Mouse (Mus musculus) spleen, adult 2 months (tissue): ENCODE results near the gene Fgf10. TPM values are rescaled to one million over a fixed set of nuclear protein-coding genes. Genes with fewer than 3 reads are reported as not detected.

Source experiments
- DNase-seq, 2 experiments: peaks; one replicate each; pipeline versions ENCODE4 v3.0.0 to v3.0.0-alpha.2; 2012 to 2021; ENCODE audit warnings: low spot score in 2 of 2, low read depth in 1 of 2
- H3K27ac ChIP-seq: fragments of 200-500 bp; 2 replicates; pipeline ENCODE4 v1.5.1; 2012; ENCODE audit warnings: low read length, inconsistent platforms; ENCODE audit not compliant: insufficient read depth
- H3K27me3 ChIP-seq: fragments of 200-500 bp; 2 replicates; pipeline ENCODE4 v1.6.1; 2012; ENCODE audit warnings: mild to moderate bottlenecking, moderate library complexity, low read length, inconsistent platforms; ENCODE audit not compliant: control insufficient read depth, insufficient read depth
- H3K36me3 ChIP-seq: fragments of 200-500 bp; 2 replicates; pipeline ENCODE4 v1.6.1; 2012; ENCODE audit warnings: mild to moderate bottlenecking, low read length, inconsistent platforms; ENCODE audit not compliant: control insufficient read depth, insufficient read depth
- H3K4me1 ChIP-seq: fragments of 200-500 bp; 2 replicates; pipeline ENCODE4 v1.6.1; 2011; ENCODE audit warnings: inconsistent platforms; ENCODE audit not compliant: control insufficient read depth, insufficient read depth, insufficient read length
- H3K4me3 ChIP-seq: fragments of 200-500 bp; 2 replicates; pipeline ENCODE4 v1.5.1; 2011; ENCODE audit warnings: mild to moderate bottlenecking, inconsistent platforms; ENCODE audit not compliant: insufficient read depth, insufficient read length; ENCODE audit errors: extremely low read depth
- CTCF ChIP-seq: fragments of 200-500 bp; IDR thresholded peaks from 2 replicates; pipeline ENCODE4 v1.5.1; 2011; ENCODE audit warnings: mild to moderate bottlenecking, inconsistent platforms; ENCODE audit not compliant: insufficient read depth, insufficient read length, insufficient replicate concordance; ENCODE audit errors: extremely low read depth
- POLR2A ChIP-seq: fragments of 200-500 bp; IDR thresholded peaks from 2 replicates; pipeline ENCODE4 v1.6.1; 2011; ENCODE audit warnings: low read depth, low read length, inconsistent platforms
- WGBS: fragments of 180-500 bp; shearing (Covaris S2); methylation state at CpG from one replicate; pipeline ENCODE4 v1.1.7; 2018; 5-methylcytosine and 5-hydroxymethylcytosine counted together
- polyA plus RNA-seq: library from polyadenylated mRNA; depleted of rRNA; stranded (reverse); fragments of >200 nt; gene quantifications from 2 replicates; pipeline ENCODE4 v1.2.3, GENCODE M21; 2012

Fgf10 gene
- polyA plus RNA-seq, 1 experiment: not detected

GRCm38 (mm10) chr13:118703727-118704126, 34.1 kb downstream of the Fgf10 start:
- no peaks in the 10 kb centered on the region for H3K36me3 ChIP-seq
- H3K4me3 ChIP-seq: no peak overlapping the region
- DNase-seq: no peak
- H3K27ac ChIP-seq: no peak overlapping the region
- H3K27me3 ChIP-seq: no peaks in the 10 kb centered on the region
- H3K4me1 ChIP-seq: no peaks in the 10 kb centered on the region
- no peak for TF ChIP-seq POLR2A
- TF ChIP-seq CTCF: no peak

- H3K4me1 ChIP-seq: no peaks in the 10 kb centered on the region
- WGBS: 89% methylated on average over 3 of the region's 3 CpGs
- no peaks in the 10 kb centered on the region for H3K27me3 ChIP-seq
- no peak overlapping the region for H3K27ac ChIP-seq
- no peaks in the 10 kb centered on the region for H3K36me3 ChIP-seq
- H3K4me3 ChIP-seq: no peak overlapping the region
- DNase-seq: no peak
- no peak for TF ChIP-seq POLR2A
- no peak for TF ChIP-seq CTCF
These were observed 36.1 kb downstream of the Fgf10 start for GRCm38 (mm10) chr13:118705716-118706115.

GRCm38 (mm10) chr13:118709912-118710311, 40.3 kb downstream of the Fgf10 start:
- Histone ChIP-seq H3K27me3 (0 out of 2 replicates have a peak, but pooled peaks cover 2% of the 10 kb centered on the region), H3K4me3 (no peak overlapping the region), H3K4me1 (no peaks in the 10 kb centered on the region), H3K27ac (no peak overlapping the region), H3K36me3 (no peaks in the 10 kb centered on the region)
- TF ChIP-seq POLR2A (no peak), CTCF (no peak)
- DNase-seq: no peak
- 90% methylated on average over 1 of the region's 1 CpGs for WGBS

- H3K4me3 ChIP-seq: no peak overlapping the region
- H3K4me1 ChIP-seq: no peaks in the 10 kb centered on the region
- 5% methylated on average over 14 of the region's 14 CpGs for WGBS
- no peak for TF ChIP-seq POLR2A
- TF ChIP-seq CTCF: no peak
- no peak for DNase-seq
- H3K27me3 ChIP-seq: 0 out of 2 replicates have a peak, but pooled peaks cover 2% of the 10 kb centered on the region
- no peak overlapping the region for H3K27ac ChIP-seq
- H3K36me3 ChIP-seq: no peaks in the 10 kb centered on the region
These were observed 44.1 kb downstream of the Fgf10 start for GRCm38 (mm10) chr13:118713626-118714150.

GRCm38 (mm10) chr13:118714284-118715065, 44.9 kb downstream of the Fgf10 start:
- TF ChIP-seq POLR2A (no peak), CTCF (no peak)
- H3K4me3 ChIP-seq: no peak overlapping the region
- 5% methylated on average over 36 of the region's 36 CpGs for WGBS
- H3K4me1 ChIP-seq: no peaks in the 10 kb centered on the region
- H3K27me3 ChIP-seq: 0 out of 2 replicates have a peak, but pooled peaks cover 2% of the 10 kb centered on the region
- H3K36me3 ChIP-seq: no peaks in the 10 kb centered on the region
- H3K27ac ChIP-seq: no peak overlapping the region
- DNase-seq: no peak

GRCm38 (mm10) chr13:118715066-118716018, 45.8 kb downstream of the Fgf10 start:
- WGBS: 4% methylated on average over 31 of the region's 31 CpGs
- no peak overlapping the region for H3K4me3 ChIP-seq
- TF ChIP-seq POLR2A (no peak), CTCF (no peak)
- H3K27me3 ChIP-seq: 0 out of 2 replicates have a peak, but pooled peaks cover 2% of the 10 kb centered on the region
- no peak for DNase-seq
- no peaks in the 10 kb centered on the region for H3K4me1 ChIP-seq
- H3K27ac ChIP-seq: no peak overlapping the region
- H3K36me3 ChIP-seq: no peaks in the 10 kb centered on the region
